Mouse (Mus musculus) small intestine, adult 2 months (tissue): ENCODE data around the gene Gm37240. TPM values are rescaled to one million over a fixed set of nuclear protein-coding genes. Genes with fewer than 3 reads are reported as not detected.

Source experiments
- H3K27ac ChIP-seq: fragments of 200-500 bp; 2 replicates; pipeline ENCODE4 v1.5.1; 2012; ENCODE audit warnings: low read depth, low read length, control low read depth, inconsistent platforms; ENCODE audit not compliant: insufficient read depth
- H3K27me3 ChIP-seq: fragments of 200-500 bp; 2 replicates; pipeline ENCODE4 v1.6.1; 2012; ENCODE audit warnings: mild to moderate bottlenecking, moderate library complexity, low read length, inconsistent platforms; ENCODE audit not compliant: control insufficient read depth, insufficient read depth
- H3K36me3 ChIP-seq: fragments of 200-500 bp; 2 replicates; pipeline ENCODE4 v1.6.1; 2012; ENCODE audit warnings: mild to moderate bottlenecking, low read length, control low read depth, inconsistent platforms; ENCODE audit not compliant: control insufficient read depth, insufficient read depth
- H3K4me1 ChIP-seq: fragments of 200-500 bp; 2 replicates; pipeline ENCODE4 v1.6.1; 2012; ENCODE audit warnings: low read length, inconsistent platforms, mixed read lengths; ENCODE audit not compliant: control insufficient read depth, insufficient read depth, insufficient read length
- H3K4me3 ChIP-seq: fragments of 200-500 bp; 2 replicates; pipeline ENCODE4 v1.5.1; 2012; ENCODE audit warnings: low read depth, mild to moderate bottlenecking, control low read depth, inconsistent platforms, low read length, moderate library complexity
- CTCF ChIP-seq: fragments of 200-500 bp; IDR thresholded peaks from 2 replicates; pipeline ENCODE4 v1.5.1; 2012; ENCODE audit warnings: low read depth, mild to moderate bottlenecking, control low read depth, inconsistent platforms, low read length, moderate library complexity, mixed read lengths; ENCODE audit not compliant: insufficient replicate concordance, insufficient read length; ENCODE audit errors: extremely low read depth
- POLR2A ChIP-seq: fragments of 200-500 bp; IDR thresholded peaks from 2 replicates; pipeline ENCODE4 v1.6.1; 2012; ENCODE audit warnings: low read depth, mild to moderate bottlenecking, control low read depth, inconsistent platforms, low read length, moderate library complexity
- WGBS: fragments of 180-500 bp; shearing (Covaris S2); methylation state at CpG from one replicate; pipeline ENCODE4 v1.1.7; 2018; 5-methylcytosine and 5-hydroxymethylcytosine counted together
- polyA plus RNA-seq: library from polyadenylated mRNA; depleted of rRNA; stranded (reverse); fragments of >200 nt; gene quantifications from 2 replicates; pipeline ENCODE4 v1.2.3, GENCODE M21; 2012

Gm37240 gene
- polyA plus RNA-seq, 1 experiment: 58.2 TPM

GRCm38 (mm10) chr3:84529021-84529420, 1358.3 kb downstream of the Gm37240 start:
- H3K4me3 ChIP-seq: no peak overlapping the region
- H3K27ac ChIP-seq: no peak overlapping the region
- no peaks in the 10 kb centered on the region for H3K27me3 ChIP-seq
- no peaks in the 10 kb centered on the region for H3K4me1 ChIP-seq
- TF ChIP-seq CTCF: no peak
- TF ChIP-seq POLR2A: no peak
- WGBS: 64% methylated on average over 2 of the region's 2 CpGs
- peaks cover 41% of the 10 kb centered on the region for H3K36me3 ChIP-seq

- WGBS: 79% methylated on average over 1 of the region's 1 CpGs
- TF ChIP-seq POLR2A (no peak), CTCF (no peak)
- H3K36me3 ChIP-seq: peaks cover 31% of the 10 kb centered on the region
These were observed 1362.4 kb downstream of the Gm37240 start for GRCm38 (mm10) chr3:84524952-84525351.

GRCm38 (mm10) chr3:84516163-84516562, 1371.2 kb downstream of the Gm37240 start:
- 79% methylated on average over 3 of the region's 3 CpGs for WGBS

More at GRCm38 (mm10) chr3:84524952-84525351, 1362.4 kb downstream of the Gm37240 start:
- Histone ChIP-seq H3K27me3 (no peaks in the 10 kb centered on the region), H3K27ac (no peak overlapping the region), H3K4me3 (no peak overlapping the region), H3K4me1 (no peaks in the 10 kb centered on the region)

GRCm38 (mm10) chr3:84512774-84513515, 1374.4 kb downstream of the Gm37240 start:
- H3K4me1 ChIP-seq: peaks cover 3% of the 10 kb centered on the region; the same call in 1 of the 2 replicates

More at GRCm38 (mm10) chr3:84516163-84516562, 1371.2 kb downstream of the Gm37240 start:
- Histone ChIP-seq H3K4me1 (peaks cover 3% of the 10 kb centered on the region; the same call in 1 of the 2 replicates), H3K27me3 (no peaks in the 10 kb centered on the region), H3K4me3 (no peak overlapping the region), H3K36me3 (peaks cover 22% of the 10 kb centered on the region), H3K27ac (no peak overlapping the region)
- TF ChIP-seq POLR2A: no peak
- TF ChIP-seq CTCF: no peak

GRCm38 (mm10) chr3:84505193-84505592, 1382.1 kb downstream of the Gm37240 start:
- Histone ChIP-seq H3K4me3 (no peak overlapping the region), H3K4me1 (no peaks in the 10 kb centered on the region), H3K27me3 (no peaks in the 10 kb centered on the region), H3K27ac (no peak overlapping the region), H3K36me3 (peaks cover 32% of the 10 kb centered on the region)
- TF ChIP-seq POLR2A (no peak), CTCF (no peak)
- 89% methylated on average over 4 of the region's 4 CpGs for WGBS

More at GRCm38 (mm10) chr3:84512774-84513515, 1374.4 kb downstream of the Gm37240 start:
- 67% methylated on average over 6 of the region's 6 CpGs for WGBS
- TF ChIP-seq CTCF (no peak), POLR2A (no peak)
- no peaks in the 10 kb centered on the region for H3K27me3 ChIP-seq
- no peak overlapping the region for H3K4me3 ChIP-seq
- peak overlapping the region; percentile 97 for H3K27ac ChIP-seq
- peaks cover 24% of the 10 kb centered on the region for H3K36me3 ChIP-seq

GRCm38 (mm10) chr3:84504291-84504690, 1383.0 kb downstream of the Gm37240 start:
- H3K27ac ChIP-seq: no peak overlapping the region
- H3K4me3 ChIP-seq: no peak overlapping the region
- H3K4me1 ChIP-seq: no peaks in the 10 kb centered on the region
- peaks cover 33% of the 10 kb centered on the region for H3K36me3 ChIP-seq
- H3K27me3 ChIP-seq: no peaks in the 10 kb centered on the region
- 89% methylated on average over 8 of the region's 8 CpGs for WGBS
- TF ChIP-seq CTCF: no peak
- no peak for TF ChIP-seq POLR2A

GRCm38 (mm10) chr3:84502101-84502500, 1385.2 kb downstream of the Gm37240 start:
- Histone ChIP-seq H3K4me3 (no peak overlapping the region), H3K36me3 (peaks cover 33% of the 10 kb centered on the region), H3K4me1 (no peaks in the 10 kb centered on the region), H3K27me3 (no peaks in the 10 kb centered on the region), H3K27ac (no peak overlapping the region)
- 93% methylated on average over 2 of the region's 2 CpGs for WGBS
- TF ChIP-seq POLR2A (no peak), CTCF (no peak)
